Mouse (Mus musculus): ENCODE data around the gene Cfap206. TPM values are rescaled to one million over a fixed set of nuclear protein-coding genes. Genes with fewer than 3 reads are reported as not detected.
A peak's percentile ranks its signal among the peaks of the same experiment; 100 is the strongest.

Cfap206 gene
- polyA plus RNA-seq, 1 experiment from 2014 or later, result 20.1 TPM

- Histone ChIP-seq H3K4me1 (no peaks in the 10 kb centered on the region), H3K9ac (no peak overlapping the region), H3K4me3 (replicated peaks) (no peak overlapping the region), H3K27me3 (no peaks in the 10 kb centered on the region), H3K36me3 (no peaks in the 10 kb centered on the region), H3K27ac (replicated peaks) (no peak overlapping the region), H3K4me2 (replicated peaks) (no peak overlapping the region), H3K9me3 (replicated peaks) (0 out of 2 replicates have a peak, but pooled peaks cover 5% of the 10 kb centered on the region)
- no peak for ATAC-seq (ENCODE audit: insufficient number of reproducible peaks, low FRiP score, low TSS enrichment, low read depth)
- 85% methylated on average over 7 of the region's 7 CpGs for WGBS
These were observed 9.7 kb downstream of the Cfap206 start for GRCm38 (mm10) chr4:34720127-34720895.

- H3K27ac ChIP-seq (replicated peaks), result no peak overlapping the region
- WGBS, result 97% methylated on average over 12 of the region's 12 CpGs
- 0 out of 2 replicates have a peak, but pooled peaks cover 5% of the 10 kb centered on the region for H3K9me3 ChIP-seq (replicated peaks)
- no peak overlapping the region for H3K4me2 ChIP-seq (replicated peaks)
- H3K4me1 ChIP-seq, result no peaks in the 10 kb centered on the region
- no peak for ATAC-seq (ENCODE audit: insufficient number of reproducible peaks, low FRiP score, low TSS enrichment, low read depth)
- no peaks in the 10 kb centered on the region for H3K36me3 ChIP-seq
- no peaks in the 10 kb centered on the region for H3K27me3 ChIP-seq
- H3K9ac ChIP-seq, result no peak overlapping the region
- no peak overlapping the region for H3K4me3 ChIP-seq (replicated peaks)
These were observed 10.6 kb downstream of the Cfap206 start for GRCm38 (mm10) chr4:34719421-34719820.

- H3K27me3 ChIP-seq, result no peaks in the 10 kb centered on the region
- H3K36me3 ChIP-seq, result no peaks in the 10 kb centered on the region
- no peak overlapping the region for H3K4me3 ChIP-seq (replicated peaks)
- H3K27ac ChIP-seq (replicated peaks), result no peak overlapping the region
- no peak for ATAC-seq (ENCODE audit: insufficient number of reproducible peaks, low FRiP score, low TSS enrichment, low read depth)
- H3K4me1 ChIP-seq, result no peaks in the 10 kb centered on the region
- 95% methylated on average over 1 of the region's 1 CpGs for WGBS
- H3K9ac ChIP-seq, result no peak overlapping the region
- no peak overlapping the region for H3K4me2 ChIP-seq (replicated peaks)
- H3K9me3 ChIP-seq (replicated peaks), result no peaks in the 10 kb centered on the region
These were observed 14.9 kb downstream of the Cfap206 start for GRCm38 (mm10) chr4:34715062-34715461.

DNA sequence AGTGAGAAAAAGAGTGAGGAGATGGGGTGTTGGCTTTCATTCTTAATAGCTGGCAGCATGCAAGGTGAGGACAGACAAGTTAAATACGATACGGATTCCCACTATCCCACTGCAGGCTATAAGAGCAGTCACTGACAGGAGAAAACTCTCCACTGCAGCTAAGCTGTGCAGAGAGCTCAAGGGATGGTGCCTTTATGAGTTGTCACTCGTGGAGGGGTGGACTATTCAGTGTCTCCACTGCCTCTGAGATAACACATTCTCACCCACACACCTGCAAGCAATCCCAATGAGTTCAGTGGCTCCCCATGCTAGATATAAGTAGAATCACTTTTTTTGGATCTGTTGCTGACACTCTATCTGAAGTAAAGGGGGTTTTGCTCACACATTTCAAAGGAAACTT is 21.9 kb downstream of the Cfap206 start:
- WGBS, result 66% methylated on average over 3 of the region's 3 CpGs
- no peak overlapping the region for H3K4me3 ChIP-seq (replicated peaks)
- H3K9ac ChIP-seq, result no peak overlapping the region
- no peaks in the 10 kb centered on the region for H3K36me3 ChIP-seq
- no peak overlapping the region for H3K4me2 ChIP-seq (replicated peaks)
- ATAC-seq (ENCODE audit: insufficient number of reproducible peaks, low FRiP score, low TSS enrichment, low read depth), result no peak
- no peaks in the 10 kb centered on the region for H3K9me3 ChIP-seq (replicated peaks)
- no peaks in the 10 kb centered on the region for H3K27me3 ChIP-seq
- H3K4me1 ChIP-seq, result no peaks in the 10 kb centered on the region
- H3K27ac ChIP-seq (replicated peaks), result no peak overlapping the region

DNA sequence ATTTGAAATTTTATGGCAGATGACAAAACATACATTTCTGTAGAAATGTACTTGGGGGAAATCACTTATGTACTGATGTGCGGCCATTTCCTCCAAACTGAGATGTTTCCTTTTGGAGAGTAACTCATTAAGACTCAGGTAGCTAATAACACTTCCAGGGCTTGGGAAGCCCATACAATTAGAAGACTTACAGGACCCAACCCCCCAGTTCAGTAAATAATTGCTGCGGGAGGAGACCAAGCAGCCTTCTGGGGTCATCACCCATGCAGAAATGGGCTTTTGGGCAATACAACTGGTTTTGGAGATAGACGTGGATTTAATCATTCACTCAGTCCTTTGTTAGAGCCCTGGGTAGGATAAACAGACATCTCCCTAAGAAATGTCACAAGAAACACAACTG is 22.8 kb downstream of the Cfap206 start:
- no peak overlapping the region for H3K9ac ChIP-seq
- 78% methylated on average over 3 of the region's 3 CpGs for WGBS
- no peaks in the 10 kb centered on the region for H3K9me3 ChIP-seq (replicated peaks)
- H3K4me2 ChIP-seq (replicated peaks), result no peak overlapping the region
- H3K4me1 ChIP-seq, result no peaks in the 10 kb centered on the region
- H3K36me3 ChIP-seq, result no peaks in the 10 kb centered on the region
- H3K27ac ChIP-seq (replicated peaks), result no peak overlapping the region
- no peaks in the 10 kb centered on the region for H3K27me3 ChIP-seq
- no peak for ATAC-seq (ENCODE audit: insufficient number of reproducible peaks, low FRiP score, low TSS enrichment, low read depth)
- H3K4me3 ChIP-seq (replicated peaks), result no peak overlapping the region

DNA sequence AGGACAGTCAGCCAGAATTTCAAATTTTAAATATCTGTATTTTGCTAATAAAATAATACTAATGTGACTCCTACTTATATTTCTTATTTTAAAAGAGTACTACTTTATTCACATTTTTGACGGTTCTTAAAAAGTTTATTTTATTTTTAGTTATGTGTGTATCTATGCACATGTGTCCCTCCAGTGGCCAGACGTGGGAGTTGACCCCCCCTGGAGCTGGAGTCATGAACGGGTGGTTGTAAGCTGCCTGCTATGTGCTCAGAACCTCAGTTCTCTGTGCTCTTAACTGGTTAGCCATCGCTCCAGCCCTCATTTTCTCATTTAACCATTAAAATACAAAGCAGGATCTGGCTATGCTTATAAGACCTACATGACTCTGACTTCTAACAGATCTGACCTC is 27.0 kb downstream of the Cfap206 start:
- H3K9ac ChIP-seq, result no peak overlapping the region

GRCm38 (mm10) chr4:34702231-34702630 is 27.8 kb downstream of the Cfap206 start:
- no peaks in the 10 kb centered on the region for H3K27me3 ChIP-seq
- no peaks in the 10 kb centered on the region for H3K4me1 ChIP-seq
- no peak overlapping the region for H3K9ac ChIP-seq
- H3K27ac ChIP-seq (replicated peaks), result no peak overlapping the region
- H3K9me3 ChIP-seq (replicated peaks), result no peaks in the 10 kb centered on the region
- no peak for ATAC-seq (ENCODE audit: insufficient number of reproducible peaks, low FRiP score, low TSS enrichment, low read depth)
- no peaks in the 10 kb centered on the region for H3K36me3 ChIP-seq
- no peak overlapping the region for H3K4me3 ChIP-seq (replicated peaks)
- 95% methylated on average over 11 of the region's 11 CpGs for WGBS
- H3K4me2 ChIP-seq (replicated peaks), result no peak overlapping the region

More for the DNA sequence above, 27.0 kb downstream of the Cfap206 start:
- Histone ChIP-seq H3K9me3 (replicated peaks) (no peaks in the 10 kb centered on the region), H3K36me3 (no peaks in the 10 kb centered on the region), H3K4me1 (no peaks in the 10 kb centered on the region), H3K27me3 (no peaks in the 10 kb centered on the region), H3K27ac (replicated peaks) (no peak overlapping the region), H3K4me2 (replicated peaks) (no peak overlapping the region), H3K4me3 (replicated peaks) (no peak overlapping the region)
- no peak for ATAC-seq (ENCODE audit: insufficient number of reproducible peaks, low FRiP score, low TSS enrichment, low read depth)
- WGBS, result 64% methylated on average over 4 of the region's 4 CpGs

GRCm38 (mm10) chr4:34701528-34701927 is 28.5 kb downstream of the Cfap206 start:
- Histone ChIP-seq H3K27ac (replicated peaks) (no peak overlapping the region), H3K27me3 (no peaks in the 10 kb centered on the region), H3K9me3 (replicated peaks) (no peaks in the 10 kb centered on the region), H3K4me3 (replicated peaks) (no peak overlapping the region), H3K4me2 (replicated peaks) (no peak overlapping the region), H3K4me1 (no peaks in the 10 kb centered on the region), H3K36me3 (no peaks in the 10 kb centered on the region), H3K9ac (no peak overlapping the region)
- WGBS, result 46% methylated on average over 5 of the region's 5 CpGs
- no peak for ATAC-seq (ENCODE audit: insufficient number of reproducible peaks, low FRiP score, low TSS enrichment, low read depth)

DNA sequence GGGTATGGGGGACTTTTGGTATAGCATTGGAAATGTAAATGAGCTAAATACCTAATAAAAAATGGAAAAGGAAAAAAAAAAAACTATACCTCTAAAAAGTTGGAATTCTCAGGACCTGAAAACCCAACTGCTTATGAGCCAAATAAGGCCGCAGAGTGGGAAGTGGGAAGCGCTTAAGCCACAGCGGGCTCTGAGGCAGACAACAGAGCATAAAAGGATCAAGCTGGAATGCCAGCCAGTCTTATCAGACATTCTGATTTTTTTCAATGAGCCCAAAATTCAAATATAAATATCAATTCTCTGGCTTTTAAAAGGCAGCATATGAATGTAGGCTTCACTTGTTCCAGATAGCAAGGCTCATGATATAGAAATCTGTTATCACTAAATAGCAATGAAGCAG is 42.0 kb downstream of the Cfap206 start:
- no peak overlapping the region; the same call in 1 of the 2 replicates for H3K4me2 ChIP-seq (replicated peaks)
- WGBS, result 67% methylated on average over 3 of the region's 3 CpGs

DNA sequence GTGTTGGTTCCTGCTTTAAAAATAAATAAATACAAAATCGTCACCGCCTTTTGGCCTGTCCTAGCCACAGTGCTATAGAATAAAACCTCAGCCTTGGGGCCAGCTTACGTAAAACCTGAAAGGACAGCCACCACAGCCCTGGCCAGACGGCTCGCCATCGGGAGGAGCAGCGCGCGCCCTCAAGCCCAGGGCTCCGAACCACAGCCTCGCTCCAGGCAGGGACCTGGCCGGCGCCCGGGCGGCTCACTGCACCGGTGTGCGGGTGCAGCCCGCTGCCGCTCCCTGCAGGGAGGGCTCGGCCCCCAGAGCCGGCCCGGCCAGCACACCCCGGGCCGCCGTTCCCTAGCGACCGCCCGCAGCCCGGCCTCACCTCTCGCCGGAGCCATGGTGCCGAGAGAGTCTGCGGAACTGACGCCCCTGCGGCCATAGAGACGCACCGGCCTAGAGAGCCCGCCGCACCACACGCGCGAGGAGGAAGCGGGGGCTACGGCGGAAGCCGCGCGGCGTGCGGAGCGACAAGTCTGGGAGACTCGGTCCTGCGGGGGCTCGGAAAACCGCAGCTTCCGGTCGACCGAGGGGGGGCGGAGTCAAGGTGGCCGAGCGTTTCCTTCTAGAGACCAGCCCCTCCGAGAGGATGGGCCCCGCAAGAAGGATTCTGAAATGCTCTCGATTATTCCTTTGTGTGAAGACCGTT is 43.0 kb downstream of the Cfap206 start, which contains the start of gene Slc35a1:
Slc35a1 (minus strand) TSS at position 565 of the 694 bp plus-strand sequence.
- under 1% methylated on average over 65 of the region's 65 CpGs for WGBS
- no peaks in the 10 kb centered on the region for H3K27me3 ChIP-seq
- H3K4me2 ChIP-seq (replicated peaks), result peak within 1 kb of the TSS; percentile 49
- no peaks in the 10 kb centered on the region for H3K9me3 ChIP-seq (replicated peaks)
- H3K27ac ChIP-seq (replicated peaks), result peak within 1 kb of the TSS; percentile 96
- ATAC-seq (ENCODE audit: insufficient number of reproducible peaks, low FRiP score, low TSS enrichment, low read depth), result peak; percentile 97
- no peaks in the 10 kb centered on the region for H3K4me1 ChIP-seq
- peaks cover 7% of the 10 kb centered on the region; the same call in 1 of the 2 replicates for H3K36me3 ChIP-seq
- H3K9ac ChIP-seq, result peak within 1 kb of the TSS; percentile 84
- peak within 1 kb of the TSS; percentile 90 for H3K4me3 ChIP-seq (replicated peaks)

More for the DNA sequence above, 42.0 kb downstream of the Cfap206 start:
- H3K36me3 ChIP-seq, result peaks cover under 1% of the 10 kb centered on the region; the same call in 1 of the 2 replicates
- no peak overlapping the region for H3K9ac ChIP-seq
- no peak overlapping the region for H3K4me3 ChIP-seq (replicated peaks)
- no peak for ATAC-seq (ENCODE audit: insufficient number of reproducible peaks, low FRiP score, low TSS enrichment, low read depth)
- H3K27ac ChIP-seq (replicated peaks), result no peak overlapping the region
- no peaks in the 10 kb centered on the region for H3K27me3 ChIP-seq
- H3K4me1 ChIP-seq, result no peaks in the 10 kb centered on the region
- H3K9me3 ChIP-seq (replicated peaks), result no peaks in the 10 kb centered on the region

DNA sequence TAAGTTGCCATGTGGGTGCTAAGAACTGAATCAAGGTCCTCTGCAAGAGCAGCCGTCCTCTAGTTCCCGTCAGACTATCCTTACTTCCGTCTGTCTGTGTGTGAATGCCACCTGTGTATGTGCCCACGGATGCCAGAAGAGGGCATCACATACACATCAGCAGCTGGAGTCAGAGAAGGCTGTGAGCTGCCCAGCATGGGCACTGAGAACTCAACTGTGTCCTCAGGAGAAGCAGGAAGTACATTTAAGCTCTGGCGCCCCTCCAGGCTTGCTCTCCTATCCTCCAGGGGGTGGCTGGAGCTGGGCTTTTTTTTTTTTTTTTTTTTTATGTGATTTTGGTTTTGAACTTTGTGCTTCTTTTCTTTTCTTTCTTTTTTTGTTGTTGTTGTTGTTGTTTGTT is 49.5 kb downstream of the Cfap206 start:
- Histone ChIP-seq H3K9ac (no peak overlapping the region), H3K4me1 (no peaks in the 10 kb centered on the region), H3K36me3 (peaks cover 24% of the 10 kb centered on the region; the same call in 1 of the 2 replicates), H3K4me2 (replicated peaks) (no peak overlapping the region), H3K9me3 (replicated peaks) (no peaks in the 10 kb centered on the region), H3K27me3 (no peaks in the 10 kb centered on the region), H3K4me3 (replicated peaks) (no peak overlapping the region), H3K27ac (replicated peaks) (no peak overlapping the region)
- ATAC-seq (ENCODE audit: insufficient number of reproducible peaks, low FRiP score, low TSS enrichment, low read depth), result no peak
- WGBS, result 88% methylated on average over 5 of the region's 5 CpGs

All from embryonic facial prominence, embryonic 15.5 days (tissue).